Mouse (Mus musculus): ENCODE data around the gene Hbb-bs.
"Not testable (repeated sequence)": the region's sequence is repeated elsewhere in the genome, so short reads cannot be mapped to it uniquely, and the experiment has no call there.

Gene Hbb-bs

DNA sequence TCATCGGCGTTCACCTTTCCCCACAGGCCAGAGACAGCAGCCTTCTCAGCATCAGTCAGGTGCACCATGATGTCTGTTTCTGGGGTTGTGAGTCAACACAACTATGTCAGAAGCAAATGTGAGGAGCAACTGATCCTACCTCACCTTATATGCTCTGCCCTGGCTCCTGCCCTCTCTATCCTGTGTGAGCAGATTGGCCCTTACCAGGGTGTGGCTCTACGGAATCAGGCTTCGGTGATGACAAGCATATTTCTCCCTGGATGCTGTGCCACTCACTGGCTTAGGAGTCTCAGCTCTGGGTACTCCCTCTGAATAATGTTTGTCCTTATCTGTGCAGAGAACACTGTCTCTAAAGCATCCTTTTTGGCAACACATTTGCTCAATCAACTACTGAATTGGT lies at the start of gene Hbb-bs:
Hbb-bs (minus strand) TSS at position 289 of the 400 bp plus-strand sequence.
- DNase-seq (ENCODE audit: low read depth in 1 of 2, low spot score in 2 of 2), result no peak

DNA sequence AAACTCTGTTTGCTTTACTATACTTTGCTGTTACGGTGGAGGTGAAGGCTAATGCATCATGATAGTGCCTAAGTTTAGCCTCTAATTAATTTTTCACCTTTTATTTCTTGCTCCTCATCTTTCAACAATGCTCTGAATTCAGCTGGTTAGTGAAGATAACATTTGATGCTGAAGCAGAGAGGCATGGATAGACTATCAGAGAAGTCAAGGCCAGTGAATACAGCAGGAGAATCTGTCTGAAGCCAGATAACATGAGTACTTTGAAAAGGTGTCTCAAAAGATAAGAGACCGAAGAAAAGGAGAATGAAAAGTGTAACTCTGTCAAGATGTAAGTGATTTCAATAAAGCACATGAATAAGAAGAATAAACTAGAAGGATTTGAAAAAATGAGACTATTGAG lies 49.2 kb upstream of the Hbb-bs start:
- no peak for DNase-seq (ENCODE audit: low read depth in 1 of 2, low spot score in 2 of 2)

DNA sequence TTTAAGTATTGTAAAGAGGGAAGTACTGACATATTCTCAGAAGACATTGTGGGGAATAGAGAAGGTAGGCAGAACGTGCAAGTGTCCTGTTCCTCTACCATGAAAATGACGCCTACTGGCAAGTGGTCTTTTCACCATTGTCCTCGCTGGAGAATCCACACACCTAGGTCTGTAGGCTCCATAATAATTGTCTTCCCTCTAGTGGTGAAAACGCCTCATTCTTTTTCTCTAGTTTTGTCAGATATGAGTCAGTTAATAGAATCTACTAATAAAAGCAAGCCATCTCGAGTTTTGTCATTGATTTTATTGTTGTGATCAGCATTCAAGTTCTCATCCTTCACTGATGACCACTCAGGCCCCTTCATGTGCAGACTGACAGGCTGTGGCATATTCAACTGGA lies 46.6 kb upstream of the Hbb-bs start:
- no peak for DNase-seq (ENCODE audit: low read depth in 1 of 2, low spot score in 2 of 2)

DNA sequence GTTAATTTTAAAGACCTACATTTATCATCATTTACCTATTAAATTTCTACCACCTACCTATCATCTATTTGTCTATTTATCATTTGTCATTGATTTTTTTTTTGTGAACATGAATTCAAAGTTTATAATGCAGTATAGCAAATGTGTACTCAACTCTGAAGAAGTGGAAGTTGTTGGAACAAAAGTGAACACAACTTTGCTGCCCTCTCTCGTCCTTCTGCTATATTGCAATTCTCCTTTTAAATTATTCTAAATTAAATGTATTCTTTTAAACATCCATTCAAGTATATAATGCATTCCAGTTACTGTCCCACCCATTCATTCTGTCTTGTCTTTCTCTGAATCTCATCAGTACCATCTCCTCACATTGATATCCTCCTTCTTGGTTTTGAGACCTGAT lies 45.2 kb upstream of the Hbb-bs start:
- DNase-seq (ENCODE audit: low read depth in 1 of 2, low spot score in 2 of 2), result no peak

DNA sequence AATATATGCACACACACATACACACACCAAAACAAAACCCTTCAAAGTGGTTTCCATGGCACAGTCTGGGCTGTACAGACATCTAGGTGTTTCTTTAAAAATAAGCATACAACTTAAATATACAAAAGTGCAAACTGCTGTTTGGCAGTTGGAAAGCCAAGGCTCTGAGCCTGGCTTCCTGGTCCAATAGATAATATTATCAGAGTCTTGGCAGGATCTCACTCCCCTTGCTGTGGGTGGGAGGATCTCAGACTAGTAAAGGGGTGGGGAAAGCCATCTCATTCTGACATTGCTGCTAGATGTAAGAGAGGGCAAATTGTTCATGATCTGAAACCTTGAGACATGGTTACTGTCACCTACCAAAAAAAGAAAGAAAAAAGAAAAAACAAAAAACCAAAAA lies 42.8 kb upstream of the Hbb-bs start:
- DNase-seq (ENCODE audit: low read depth in 1 of 2, low spot score in 2 of 2), result no peak

DNA sequence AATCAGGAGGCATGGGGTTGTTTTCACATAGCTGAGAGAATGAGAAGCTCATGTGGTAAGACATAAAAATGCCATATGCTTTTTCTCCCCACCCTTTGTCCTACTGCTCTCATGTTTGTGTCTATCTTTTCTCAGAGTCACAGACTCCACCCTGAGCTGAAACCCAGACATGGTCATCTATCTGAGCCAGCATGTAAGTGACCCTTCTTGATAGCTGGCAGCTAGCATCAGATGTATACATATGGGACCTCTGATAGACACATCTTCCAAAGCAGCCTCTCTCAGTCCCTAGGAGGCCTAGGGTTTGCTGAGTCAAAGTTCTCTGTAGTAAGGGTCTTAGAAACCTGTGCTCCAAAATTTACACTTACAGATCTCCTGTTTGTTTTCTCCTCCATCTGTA lies 37.8 kb upstream of the Hbb-bs start:
- DNase-seq (ENCODE audit: low read depth in 1 of 2, low spot score in 2 of 2), result no peak

DNA sequence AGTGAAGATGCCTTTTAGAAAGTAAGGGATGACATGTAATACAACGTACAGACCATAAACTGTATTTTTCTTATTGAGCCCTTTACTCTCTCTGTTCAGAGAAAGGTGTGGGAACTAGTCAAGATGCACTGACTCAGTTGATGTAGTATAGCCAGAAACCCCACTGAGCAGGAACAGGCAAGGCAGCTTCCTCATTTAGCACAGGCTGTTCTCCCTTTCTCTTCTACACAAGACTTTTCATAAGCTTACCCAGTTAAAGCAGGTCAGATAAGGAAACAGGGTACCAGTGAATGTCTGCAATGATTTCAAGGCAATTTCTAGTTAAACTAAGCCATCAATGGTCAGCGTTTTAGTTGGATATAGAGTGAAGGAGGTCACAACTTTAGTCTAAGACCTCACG lies 33.6 kb upstream of the Hbb-bs start:
- DNase-seq (ENCODE audit: low read depth in 1 of 2, low spot score in 2 of 2), result no peak

DNA sequence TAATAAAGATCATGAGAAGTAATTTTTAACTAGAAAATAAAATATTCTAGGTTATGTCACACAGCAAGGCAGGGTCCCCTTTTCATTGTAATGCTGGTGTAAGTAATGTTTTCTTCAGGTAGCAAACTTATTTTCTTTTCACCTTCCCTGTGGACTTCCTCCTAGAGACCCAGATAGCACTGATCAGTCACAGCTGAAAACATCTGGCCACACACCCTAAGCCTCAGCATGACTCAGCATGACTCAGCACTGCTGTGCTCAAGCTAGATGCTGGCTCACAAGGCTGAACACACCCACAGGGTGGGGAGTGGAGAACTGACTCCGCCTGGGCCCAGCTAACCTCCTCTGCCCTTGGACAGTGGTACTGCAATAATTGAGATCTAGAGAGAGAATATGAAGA lies 33.0 kb upstream of the Hbb-bs start:
- DNase-seq (ENCODE audit: low read depth in 1 of 2, low spot score in 2 of 2), result no peak

DNA sequence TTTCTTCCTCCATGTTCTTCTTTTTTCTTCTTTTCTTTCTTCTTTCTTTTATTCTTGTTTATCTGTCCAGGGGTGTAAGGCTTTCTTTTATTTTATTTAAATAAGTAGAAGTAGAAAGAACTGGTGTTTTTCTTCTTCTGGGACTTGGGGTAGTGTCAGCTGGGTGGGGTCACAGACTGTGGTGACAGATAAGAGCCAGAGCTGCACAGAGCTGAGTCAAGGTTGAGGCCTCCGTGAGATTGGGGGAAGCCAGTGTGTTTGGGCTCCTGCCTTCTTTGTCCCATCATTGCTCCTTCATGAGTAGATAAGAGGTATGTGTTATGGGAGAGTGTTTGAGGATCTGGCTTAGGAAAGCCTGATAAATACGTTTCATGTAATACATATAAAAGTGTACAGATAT lies 31.2 kb upstream of the Hbb-bs start:
- no peak for DNase-seq (ENCODE audit: low read depth in 1 of 2, low spot score in 2 of 2)

DNA sequence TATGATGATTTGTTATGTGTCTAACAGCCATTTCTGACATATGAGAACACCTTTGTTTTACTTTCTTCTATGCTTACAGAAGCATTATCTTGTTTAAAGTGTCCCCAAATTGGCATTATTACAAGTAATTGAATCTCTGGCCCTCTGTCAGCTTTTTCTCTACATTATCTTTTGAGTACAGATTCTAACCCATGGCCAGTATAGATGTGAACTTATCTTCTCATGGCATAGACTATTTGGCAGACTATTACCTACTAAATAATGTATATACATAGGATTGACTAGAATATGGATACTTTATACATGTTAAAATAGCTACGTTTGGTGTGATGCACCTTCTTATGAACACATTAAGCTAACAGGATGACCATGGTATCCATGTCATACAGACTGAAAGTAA lies 26.8 kb upstream of the Hbb-bs start:
- DNase-seq (ENCODE audit: low read depth in 1 of 2, low spot score in 2 of 2), result no peak

DNA sequence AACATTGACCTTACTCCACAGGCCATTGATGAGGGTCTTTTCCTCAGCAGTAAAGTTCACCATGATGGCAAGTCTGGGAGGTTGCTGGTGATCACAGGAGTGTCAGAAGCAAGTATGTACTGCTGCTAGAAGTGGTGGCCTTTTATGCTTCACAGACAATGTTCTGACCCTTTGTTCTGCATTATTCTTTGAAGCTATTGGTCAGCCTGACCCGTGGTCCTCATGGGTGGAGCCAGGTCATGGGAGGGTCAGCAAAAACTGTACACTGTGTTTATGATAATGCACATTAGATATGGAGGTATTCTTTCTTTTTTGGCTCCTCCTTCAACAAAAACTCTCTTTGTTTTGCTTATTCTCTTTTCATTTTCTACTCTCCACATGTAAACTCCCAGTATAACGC lies 25.2 kb upstream of the Hbb-bs start, which contains the start of gene Hbb-y:
Hbb-y (minus strand) TSS at position 127 of the 400 bp plus-strand sequence.
- no peak for DNase-seq (ENCODE audit: low read depth in 1 of 2, low spot score in 2 of 2)

DNA sequence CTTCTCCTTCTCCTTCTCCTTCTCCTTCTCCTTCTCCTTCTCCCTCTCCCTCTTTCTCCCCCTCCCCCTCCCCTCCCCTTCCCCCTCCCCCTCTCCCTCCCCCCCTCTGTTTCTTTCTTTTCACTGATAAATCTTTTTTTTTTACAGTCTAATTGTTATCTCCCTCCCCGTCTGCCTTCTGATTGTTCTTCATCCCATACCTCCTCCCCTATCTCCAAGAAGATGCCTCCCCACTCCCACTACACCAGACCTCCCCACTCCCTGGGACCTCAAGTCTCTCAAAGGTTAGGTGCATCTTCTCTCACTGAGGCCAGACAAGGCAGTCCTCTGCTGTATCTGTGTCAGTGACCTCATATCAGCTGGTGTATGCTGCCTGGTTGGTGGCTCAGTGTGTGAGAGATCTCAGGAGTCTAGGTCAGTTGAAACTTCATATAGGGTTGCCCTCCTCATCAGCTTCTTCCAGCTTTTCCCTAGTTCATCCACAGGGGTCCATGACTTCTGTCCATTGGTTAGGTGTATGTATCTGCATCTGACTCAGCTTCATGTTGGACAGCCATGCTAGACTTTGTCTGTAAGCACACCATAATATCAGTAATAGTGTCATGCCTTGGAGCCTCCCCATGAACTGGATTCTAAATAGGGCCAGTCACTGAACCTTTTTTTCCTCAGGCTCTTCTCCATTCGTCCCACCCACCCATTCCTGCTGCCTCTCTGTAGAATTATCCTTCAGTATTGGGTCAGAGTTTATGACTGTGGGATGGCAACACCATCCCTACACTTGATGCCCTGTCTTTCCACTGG lies 16.8 kb upstream of the Hbb-bs start:
- DNase-seq (ENCODE audit: low read depth in 1 of 2, low spot score in 2 of 2), result no peak

DNA sequence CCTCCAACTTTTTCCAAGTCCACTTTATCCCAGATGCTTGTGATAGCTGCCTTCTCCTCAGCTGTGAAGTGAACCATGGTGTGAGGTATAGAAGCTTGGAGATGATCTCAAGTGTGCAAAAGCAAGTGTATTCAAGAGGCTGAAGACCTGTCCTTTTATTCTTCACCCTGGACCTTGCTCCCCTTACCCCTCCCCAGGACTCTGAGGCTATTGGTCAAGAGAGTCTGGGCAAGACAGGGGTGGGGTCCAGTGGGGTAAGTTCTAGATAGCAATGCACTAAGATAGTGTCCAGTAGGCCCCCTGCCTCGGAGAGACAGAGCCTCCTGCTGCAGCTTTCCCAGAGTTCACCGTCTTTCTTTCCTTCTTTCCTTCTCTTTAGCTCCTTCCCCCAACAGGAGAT lies 15.1 kb upstream of the Hbb-bs start, which contains the start of gene Hbb-bh1:
Hbb-bh1 (minus strand) TSS at position 131 of the 400 bp plus-strand sequence.
- no peak for DNase-seq (ENCODE audit: low read depth in 1 of 2, low spot score in 2 of 2)

DNA sequence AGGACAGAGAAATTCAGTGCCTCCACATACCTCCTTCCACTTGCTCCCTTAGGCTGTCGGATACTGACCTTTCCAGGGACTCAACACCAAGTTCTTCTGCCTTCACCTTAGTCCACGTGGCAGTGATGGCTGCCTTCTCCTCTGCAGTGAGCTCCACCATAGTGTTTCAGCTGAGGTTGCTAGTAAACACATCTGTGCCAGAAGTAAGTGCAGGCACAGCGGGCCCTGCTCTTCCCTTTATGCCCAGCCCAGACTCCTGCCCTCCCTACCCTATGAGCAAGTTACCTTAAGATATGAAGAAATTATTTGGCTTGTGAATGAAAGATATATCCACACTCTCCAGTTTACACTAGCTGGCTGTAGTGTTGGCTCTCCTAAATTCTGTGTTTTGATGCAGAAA lies 12.4 kb upstream of the Hbb-bs start, which contains the start of gene Hbb-bh2:
Hbb-bh2 (minus strand) TSS at position 253 of the 400 bp plus-strand sequence.
- no peak for DNase-seq (ENCODE audit: low read depth in 1 of 2, low spot score in 2 of 2)

DNA sequence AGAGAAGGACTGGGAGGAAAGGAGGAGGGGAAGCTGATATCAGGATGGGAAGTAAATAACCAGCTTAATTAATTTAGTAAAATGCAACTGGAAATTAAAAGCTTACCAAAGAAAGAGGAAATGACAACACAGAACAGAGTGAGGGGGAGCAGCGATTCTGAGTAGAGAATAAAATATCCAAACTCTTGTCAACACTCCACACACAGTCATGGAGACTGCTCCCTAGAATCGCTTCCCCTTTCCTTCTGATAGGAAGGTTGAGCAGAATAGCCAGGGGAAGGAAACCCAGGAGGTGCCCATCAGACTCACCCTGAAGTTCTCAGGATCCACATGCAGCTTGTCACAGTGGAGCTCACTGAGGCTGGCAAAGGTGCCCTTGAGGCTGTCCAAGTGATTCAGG lies 757 bp downstream of the Hbb-bs start:
- not testable (repeated sequence) for DNase-seq (ENCODE audit: low read depth in 1 of 2, low spot score in 2 of 2)

DNA sequence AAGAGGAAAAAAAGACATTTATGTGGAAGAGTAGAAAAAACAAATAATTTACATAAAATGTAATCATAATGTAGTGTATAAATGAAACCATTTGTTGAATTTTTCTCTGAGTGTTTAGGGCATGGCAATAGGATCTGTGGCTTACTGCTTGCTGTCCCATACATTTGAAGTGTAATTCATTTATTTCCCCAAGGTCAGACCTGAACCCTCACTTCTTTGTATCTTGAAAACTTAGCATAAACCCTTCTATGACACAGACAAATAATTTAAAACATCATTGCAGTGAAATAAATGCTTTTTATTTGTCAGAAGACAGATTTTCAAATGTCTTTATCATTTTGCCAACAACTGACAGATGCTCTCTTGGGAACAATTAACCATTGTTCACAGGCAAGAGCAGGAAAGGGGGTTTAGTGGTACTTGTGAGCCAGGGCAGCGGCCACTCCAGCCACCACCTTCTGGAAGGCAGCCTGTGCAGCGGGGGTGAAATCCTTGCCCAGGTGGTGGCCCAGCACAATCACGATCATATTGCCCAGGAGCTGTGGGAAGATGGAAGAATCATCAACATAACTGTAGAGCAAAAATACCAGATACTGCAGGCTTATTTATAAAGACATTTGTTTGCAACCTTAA lies 1.5 kb downstream of the Hbb-bs start:
- no peak for DNase-seq (ENCODE audit: low read depth in 1 of 2, low spot score in 2 of 2)

DNA sequence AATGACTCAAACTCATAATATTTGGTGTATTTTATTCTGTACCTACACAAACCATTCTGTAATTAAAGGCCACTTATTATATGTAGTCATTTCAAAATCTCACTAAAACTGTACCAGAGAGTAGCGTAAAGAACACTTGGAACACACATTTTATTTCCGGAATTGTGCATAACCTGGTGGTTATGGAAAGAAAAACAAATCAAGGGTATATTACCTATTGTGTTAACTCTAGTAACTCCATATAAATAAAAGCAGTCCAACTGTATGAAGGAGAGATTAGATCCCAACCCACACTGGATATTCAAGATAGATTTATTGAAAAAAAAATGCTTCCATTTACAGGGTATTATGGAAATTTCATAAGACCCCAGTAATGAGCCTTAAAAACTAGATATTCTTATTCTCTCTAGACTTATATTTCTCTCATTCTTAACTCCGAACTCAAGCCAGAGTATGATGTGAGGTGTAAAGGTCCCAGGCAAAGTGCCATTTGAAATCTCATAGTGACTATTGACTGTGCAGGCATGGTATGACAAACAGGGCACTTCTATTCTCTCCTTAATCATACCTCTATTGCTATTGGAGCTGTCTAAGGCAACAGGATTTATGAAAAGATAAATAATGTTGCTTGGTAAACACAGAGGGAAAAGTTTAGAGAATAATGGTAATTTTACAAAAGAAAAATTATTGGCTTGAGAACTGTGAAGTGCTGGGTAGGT lies 2.2 kb downstream of the Hbb-bs start:
- no peak for DNase-seq (ENCODE audit: low read depth in 1 of 2, low spot score in 2 of 2)

DNA sequence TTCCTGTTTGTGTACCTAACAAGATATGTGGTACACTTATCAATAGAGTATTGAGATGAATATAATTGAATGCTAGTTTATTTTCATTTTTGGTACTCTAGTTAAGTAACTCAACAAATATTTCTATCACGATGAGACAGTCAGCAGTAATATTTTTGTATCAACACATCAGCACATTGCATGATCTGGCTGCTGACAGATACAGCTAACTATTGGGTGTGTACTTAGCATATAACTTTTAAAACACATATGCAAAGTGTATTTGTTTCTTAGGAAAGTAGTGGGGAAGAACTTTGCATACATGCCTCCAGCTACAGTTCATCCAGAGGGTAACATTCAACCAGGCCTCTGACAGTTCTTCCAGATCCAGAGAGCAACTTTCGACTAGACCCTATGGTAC lies 3.3 kb downstream of the Hbb-bs start:
- DNase-seq (ENCODE audit: low read depth in 1 of 2, low spot score in 2 of 2), result no peak

DNA sequence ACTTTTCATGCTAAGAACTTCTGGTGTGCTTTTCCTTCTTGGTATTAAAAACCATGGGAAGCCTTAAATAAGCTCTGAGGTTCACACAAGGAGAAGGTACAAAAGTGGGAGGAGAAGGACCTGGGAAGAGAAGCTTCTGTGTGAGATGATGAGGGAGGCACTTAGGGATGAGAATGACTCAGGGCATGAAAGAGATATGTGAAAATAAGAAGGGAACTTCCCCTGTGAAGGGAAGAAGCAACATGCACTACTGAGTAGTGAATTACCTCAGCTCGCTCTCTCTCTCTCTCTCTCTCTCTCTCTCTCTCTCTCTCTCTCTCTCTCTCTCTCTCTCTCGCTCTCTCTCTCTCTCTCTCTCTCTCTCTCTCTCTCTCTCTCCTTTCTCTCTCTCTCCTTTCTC lies 12.8 kb downstream of the Hbb-bs start:
- not testable (repeated sequence) for DNase-seq (ENCODE audit: low read depth in 1 of 2, low spot score in 2 of 2)

DNA sequence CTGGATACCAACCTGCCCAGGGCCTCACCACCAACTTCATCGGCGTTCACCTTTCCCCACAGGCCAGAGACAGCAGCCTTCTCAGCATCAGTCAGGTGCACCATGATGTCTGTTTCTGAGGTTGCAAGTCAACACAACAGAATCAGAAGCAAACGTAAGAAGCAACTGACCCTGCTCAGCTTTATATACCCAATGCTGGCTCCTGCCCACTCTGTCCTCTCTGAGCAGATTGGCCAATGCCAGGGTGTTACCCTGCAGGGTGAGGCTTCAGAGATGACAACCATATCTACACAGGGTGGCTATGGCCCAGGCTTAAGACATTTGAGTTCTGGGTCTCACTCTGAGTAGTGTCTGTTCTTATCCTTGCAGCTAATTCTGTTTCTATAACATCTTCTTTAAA lies 14.1 kb downstream of the Hbb-bs start, which contains the start of gene Hbb-bt:
Hbb-bt (minus strand) TSS at position 231 of the 400 bp plus-strand sequence.
- no peak for DNase-seq (ENCODE audit: low read depth in 1 of 2, low spot score in 2 of 2)

DNA sequence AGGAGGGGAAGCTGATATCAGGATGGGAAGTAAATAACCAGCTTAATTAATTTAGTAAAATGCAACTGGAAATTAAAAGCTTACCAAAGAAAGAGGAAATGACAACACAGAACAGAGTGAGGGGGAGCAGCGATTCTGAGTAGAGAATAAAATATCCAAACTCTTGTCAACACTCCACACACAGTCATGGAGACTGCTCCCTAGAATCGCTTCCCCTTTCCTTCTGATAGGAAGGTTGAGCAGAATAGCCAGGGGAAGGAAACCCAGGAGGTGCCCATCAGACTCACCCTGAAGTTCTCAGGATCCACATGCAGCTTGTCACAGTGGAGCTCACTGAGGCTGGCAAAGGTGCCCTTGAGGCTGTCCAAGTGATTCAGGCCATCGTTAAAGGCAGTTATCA lies 14.7 kb downstream of the Hbb-bs start:
- not testable (repeated sequence) for DNase-seq (ENCODE audit: low read depth in 1 of 2, low spot score in 2 of 2)

DNA sequence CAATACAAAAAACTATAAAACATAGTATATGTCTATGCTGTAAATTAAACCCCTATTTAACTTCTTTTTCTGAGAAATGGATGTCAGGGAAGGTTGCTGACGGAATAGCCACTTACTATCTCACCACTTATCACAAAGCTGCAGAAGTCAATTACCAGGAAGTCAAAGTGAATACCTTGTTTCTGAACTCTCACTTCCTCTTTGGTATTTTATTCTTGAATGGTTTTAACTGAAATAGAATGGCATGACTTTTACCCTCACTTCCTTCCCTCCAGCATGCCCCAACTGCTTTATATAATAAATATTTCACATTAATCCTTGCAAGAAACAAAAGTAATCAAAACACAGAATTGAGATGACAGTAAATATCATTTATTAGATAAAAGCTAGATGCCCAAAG lies 15.7 kb downstream of the Hbb-bs start:
- no peak for DNase-seq (ENCODE audit: low read depth in 1 of 2, low spot score in 2 of 2)

Measured in monocyte, adult 2 months (primary cell).